Mouse (Mus musculus) cortical plate, adult 2 months (tissue): Measurements from ENCODE around the gene Josd2.

Experiments
- CTCF ChIP-seq: fragments of 200-500 bp; IDR thresholded peaks from 2 replicates; pipeline ENCODE4 v1.5.1; 2011; ENCODE audit warnings: mild to moderate bottlenecking, control low read depth, low read length; ENCODE audit not compliant: insufficient read depth; ENCODE audit errors: extremely low read depth
- POLR2A ChIP-seq: fragments of 200-500 bp; IDR thresholded peaks from 2 replicates; pipeline ENCODE4 v1.6.1; 2011; ENCODE audit warnings: mild to moderate bottlenecking, low read length, control low read depth; ENCODE audit not compliant: insufficient read depth; ENCODE audit errors: extremely low read depth

GRCm38 (mm10) chr7:44428968-44429521, 38.7 kb upstream of the Josd2 start, which contains the start of gene Lrrc4b:
- TF ChIP-seq POLR2A (no peak), CTCF (no peak)
